ENCODE assay signal across 17 mouse cellular contexts in genomic region chr5:107240276-107240675, GRCm38 (mm10).
"Had no signal": no experiment of that assay in that cellular context is flagged by ENCODE, and none has a peak within 500 bp of the region (broad histone marks: within the 10 kb centered on the region; RNA-seq: fewer than 3 reads in every experiment).

No protein-coding gene starts in this region.

- H3K4me2 ChIP-seq: lung, embryonic 14.5 days; midbrain, embryonic 12.5 days; midbrain, embryonic 15.5 days; neural tube, embryonic 12.5 days; neural tube, embryonic 15.5 days; stomach, embryonic 15.5 days had no signal

- H3K36me3 ChIP-seq: midbrain, embryonic 12.5 days; midbrain, embryonic 15.5 days; neural tube, embryonic 12.5 days; neural tube, embryonic 15.5 days; stomach, embryonic 15.5 days had no signal

- H3K9me3 ChIP-seq: midbrain, embryonic 12.5 days; midbrain, embryonic 15.5 days; neural tube, embryonic 12.5 days; neural tube, embryonic 15.5 days; stomach, embryonic 15.5 days had no signal

- H3K27me3 ChIP-seq: neural tube, embryonic 12.5 days; stomach, embryonic 15.5 days had no signal

- ATAC-seq: intestine, postnatal 0 days; lung, postnatal 0 days; midbrain, embryonic 15.5 days had no signal

- DNase-seq: kidney, postnatal 14 days; layer of hippocampus, postnatal 36 days; lung, embryonic 14.5 days; right cerebral cortex, adult 18-20 months; right cerebral cortex, postnatal 14 days; right cerebral cortex, postnatal 4 days; thymus, postnatal 36 days had no signal

- H3K9ac ChIP-seq: lung, embryonic 14.5 days; midbrain, embryonic 12.5 days; midbrain, embryonic 15.5 days; neural tube, embryonic 12.5 days; neural tube, embryonic 15.5 days; stomach, embryonic 15.5 days had no signal

- H3K27ac ChIP-seq: layer of hippocampus, adult 2 months; left cerebral cortex, adult 2 months; macrophage; midbrain, embryonic 12.5 days; midbrain, embryonic 15.5 days; neural tube, embryonic 12.5 days; neural tube, embryonic 15.5 days; stomach, embryonic 15.5 days had no signal

- H3K4me3 ChIP-seq: layer of hippocampus, adult 2 months; left cerebral cortex, adult 2 months; midbrain, embryonic 12.5 days; midbrain, embryonic 15.5 days; neural tube, embryonic 12.5 days; neural tube, embryonic 15.5 days; stomach, embryonic 15.5 days had no signal
